Mouse (Mus musculus): ENCODE data around the gene Olfr560. TPM values are rescaled to one million over a fixed set of nuclear protein-coding genes. Genes with fewer than 3 reads are reported as not detected.

The Olfr560 gene
- not detected for polyA plus RNA-seq (2014; fragmentation: Illumina TruSeq; extraction: RNeasy Lipid Tissue Mini Kit (QIAGEN cat#74804); ENCODE audit: low read depth, low replicate concordance)

GRCm38 (mm10) chr7:102759266-102759665 lies at the start of gene Olfr560, which contains the start of gene Olfr78:
Gene Olfr560, minus strand, starts transcription at chr7:102759366.
Gene Olfr78, minus strand, starts transcription at chr7:102759471.

DNA sequence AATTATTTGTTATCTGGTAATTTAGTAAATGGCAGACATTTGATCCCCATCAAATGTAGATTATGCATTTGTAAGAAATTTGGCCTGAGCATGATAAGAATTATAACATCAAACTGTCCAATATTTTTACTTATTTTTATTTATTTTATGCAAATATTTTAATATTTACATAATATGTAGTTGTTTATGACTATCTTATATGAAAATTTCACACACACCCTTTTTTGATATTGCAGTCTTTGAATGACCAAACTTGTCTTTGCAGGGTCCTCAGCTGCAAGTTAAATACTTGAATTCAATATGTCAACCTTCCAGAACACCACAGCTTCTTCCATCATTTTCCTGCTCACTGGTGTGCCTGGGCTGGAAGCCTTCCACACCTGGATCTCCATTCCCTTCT lies 44.0 kb upstream of the Olfr560 start, which contains the start of gene Olfr564:
Gene Olfr564 (plus strand): TSS at position 301 of the 400 bp plus-strand sequence.

DNA sequence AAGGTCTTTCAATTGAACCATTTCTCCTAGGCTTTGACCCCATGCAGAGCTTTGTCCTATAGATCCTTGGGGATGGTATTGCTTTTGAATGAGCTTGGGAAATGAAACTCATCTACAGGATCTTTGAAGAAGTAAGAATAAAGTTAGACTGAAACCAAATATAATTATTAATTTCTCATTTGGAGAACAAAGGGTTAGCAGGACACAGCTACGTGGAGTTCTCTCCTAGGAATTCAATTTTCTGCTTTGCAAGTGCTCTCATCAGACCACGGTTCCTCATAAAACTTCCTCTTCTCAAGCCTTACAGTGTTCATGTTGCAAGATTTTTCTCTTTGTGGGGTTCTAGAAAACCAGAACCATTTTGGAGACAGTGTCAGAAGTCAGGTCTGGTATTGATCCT lies 11.8 kb upstream of the Olfr560 start, which contains the start of gene Olfr561:
Gene Olfr561 (plus strand): TSS at position 301 of the 400 bp plus-strand sequence.

GRCm38 (mm10) chr7:102727391-102727790 lies 31.8 kb downstream of the Olfr560 start, which contains the start of gene Olfr559:
Gene Olfr559, minus strand, starts transcription at chr7:102727491.

GRCm38 (mm10) chr7:102718970-102719369 lies 40.2 kb downstream of the Olfr560 start, which contains the start of gene Olfr33:
Gene Olfr33, minus strand, starts transcription at chr7:102719070.

DNA sequence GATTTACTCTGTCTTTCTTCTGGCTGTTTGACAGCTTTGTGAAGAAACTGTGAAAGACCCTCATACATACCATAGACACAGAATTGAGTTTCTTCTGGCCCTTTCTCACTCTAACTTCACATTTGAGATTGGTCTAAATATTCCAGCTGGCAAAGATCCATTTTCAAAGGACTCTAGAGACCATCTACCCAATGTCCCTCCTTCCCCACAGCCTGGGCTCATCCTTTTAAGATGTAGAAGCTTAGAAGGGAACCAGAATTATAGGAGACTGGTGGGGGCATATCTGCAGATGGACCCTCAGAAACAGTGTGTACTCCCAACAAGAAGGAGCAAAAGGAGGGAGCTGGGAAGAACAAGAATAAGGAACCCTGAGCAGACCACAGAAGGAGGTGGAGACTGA lies 57.3 kb downstream of the Olfr560 start, which contains the start of gene Olfr558:
Gene Olfr558 (plus strand): TSS at position 301 of the 400 bp plus-strand sequence.

Other genes with a start within 250 kb of the Olfr560 start
- gene Olfr547, start 224.6 kb downstream of the Olfr560 start, polyA plus RNA-seq (2014; fragmentation: Illumina TruSeq; extraction: RNeasy Lipid Tissue Mini Kit (QIAGEN cat#74804); ENCODE audit: low read depth, low replicate concordance): not detected
- not detected for gene Olfr548-ps1, start 218.5 kb downstream of the Olfr560 start, polyA plus RNA-seq (2014; fragmentation: Illumina TruSeq; extraction: RNeasy Lipid Tissue Mini Kit (QIAGEN cat#74804); ENCODE audit: low read depth, low replicate concordance)
- not detected for gene Olfr549, start 209.5 kb downstream of the Olfr560 start, polyA plus RNA-seq (2014; fragmentation: Illumina TruSeq; extraction: RNeasy Lipid Tissue Mini Kit (QIAGEN cat#74804); ENCODE audit: low read depth, low replicate concordance)
- gene Trim21, start 193.9 kb downstream of the Olfr560 start, polyA plus RNA-seq (2014; fragmentation: Illumina TruSeq; extraction: RNeasy Lipid Tissue Mini Kit (QIAGEN cat#74804); ENCODE audit: low read depth, low replicate concordance): 1.1 TPM
- gene Olfr550, start 187.9 kb downstream of the Olfr560 start, polyA plus RNA-seq (2014; fragmentation: Illumina TruSeq; extraction: RNeasy Lipid Tissue Mini Kit (QIAGEN cat#74804); ENCODE audit: low read depth, low replicate concordance): not detected
- gene Olfr551, start 167.5 kb downstream of the Olfr560 start, polyA plus RNA-seq (2014; fragmentation: Illumina TruSeq; extraction: RNeasy Lipid Tissue Mini Kit (QIAGEN cat#74804); ENCODE audit: low read depth, low replicate concordance): not detected
- not detected for gene Olfr552, start 161.6 kb downstream of the Olfr560 start, polyA plus RNA-seq (2014; fragmentation: Illumina TruSeq; extraction: RNeasy Lipid Tissue Mini Kit (QIAGEN cat#74804); ENCODE audit: low read depth, low replicate concordance)
- gene Olfr553, start 141.1 kb downstream of the Olfr560 start, polyA plus RNA-seq (2014; fragmentation: Illumina TruSeq; extraction: RNeasy Lipid Tissue Mini Kit (QIAGEN cat#74804); ENCODE audit: low read depth, low replicate concordance): not detected
- gene Olfr554, start 120.9 kb downstream of the Olfr560 start, polyA plus RNA-seq (2014; fragmentation: Illumina TruSeq; extraction: RNeasy Lipid Tissue Mini Kit (QIAGEN cat#74804); ENCODE audit: low read depth, low replicate concordance): not detected
- gene Olfr555, start 100.5 kb downstream of the Olfr560 start, polyA plus RNA-seq (2014; fragmentation: Illumina TruSeq; extraction: RNeasy Lipid Tissue Mini Kit (QIAGEN cat#74804); ENCODE audit: low read depth, low replicate concordance): not detected
- not detected for gene Olfr556, start 94.5 kb downstream of the Olfr560 start, polyA plus RNA-seq (2014; fragmentation: Illumina TruSeq; extraction: RNeasy Lipid Tissue Mini Kit (QIAGEN cat#74804); ENCODE audit: low read depth, low replicate concordance)
- gene Trim68, start 72.0 kb downstream of the Olfr560 start, polyA plus RNA-seq (2014; fragmentation: Illumina TruSeq; extraction: RNeasy Lipid Tissue Mini Kit (QIAGEN cat#74804); ENCODE audit: low read depth, low replicate concordance): 5.6 TPM
- not detected for gene Olfr557, start 63.5 kb downstream of the Olfr560 start, polyA plus RNA-seq (2014; fragmentation: Illumina TruSeq; extraction: RNeasy Lipid Tissue Mini Kit (QIAGEN cat#74804); ENCODE audit: low read depth, low replicate concordance)
- gene Olfr558, start 57.2 kb downstream of the Olfr560 start, polyA plus RNA-seq (2014; fragmentation: Illumina TruSeq; extraction: RNeasy Lipid Tissue Mini Kit (QIAGEN cat#74804); ENCODE audit: low read depth, low replicate concordance): 0.48 TPM
- gene Olfr33, start 40.3 kb downstream of the Olfr560 start, polyA plus RNA-seq (2014; fragmentation: Illumina TruSeq; extraction: RNeasy Lipid Tissue Mini Kit (QIAGEN cat#74804); ENCODE audit: low read depth, low replicate concordance): 0.08 TPM
- gene Olfr559, start 31.9 kb downstream of the Olfr560 start, polyA plus RNA-seq (2014; fragmentation: Illumina TruSeq; extraction: RNeasy Lipid Tissue Mini Kit (QIAGEN cat#74804); ENCODE audit: low read depth, low replicate concordance): not detected
- 0.34 TPM for gene Olfr78, start 105 bp upstream of the Olfr560 start, polyA plus RNA-seq (2014; fragmentation: Illumina TruSeq; extraction: RNeasy Lipid Tissue Mini Kit (QIAGEN cat#74804); ENCODE audit: low read depth, low replicate concordance)
- gene Olfr561, start 11.9 kb upstream of the Olfr560 start, polyA plus RNA-seq (2014; fragmentation: Illumina TruSeq; extraction: RNeasy Lipid Tissue Mini Kit (QIAGEN cat#74804); ENCODE audit: low read depth, low replicate concordance): not detected
- not detected for gene Olfr564, start 44.1 kb upstream of the Olfr560 start, polyA plus RNA-seq (2014; fragmentation: Illumina TruSeq; extraction: RNeasy Lipid Tissue Mini Kit (QIAGEN cat#74804); ENCODE audit: low read depth, low replicate concordance)
- not detected for gene Olfr566, start 99.4 kb upstream of the Olfr560 start, polyA plus RNA-seq (2014; fragmentation: Illumina TruSeq; extraction: RNeasy Lipid Tissue Mini Kit (QIAGEN cat#74804); ENCODE audit: low read depth, low replicate concordance)
- 0.24 TPM for gene Olfr568, start 117.8 kb upstream of the Olfr560 start, polyA plus RNA-seq (2014; fragmentation: Illumina TruSeq; extraction: RNeasy Lipid Tissue Mini Kit (QIAGEN cat#74804); ENCODE audit: low read depth, low replicate concordance)
- gene Olfr569, start 131.5 kb upstream of the Olfr560 start, polyA plus RNA-seq (2014; fragmentation: Illumina TruSeq; extraction: RNeasy Lipid Tissue Mini Kit (QIAGEN cat#74804); ENCODE audit: low read depth, low replicate concordance): not detected
- gene Olfr570, start 135.2 kb upstream of the Olfr560 start, polyA plus RNA-seq (2014; fragmentation: Illumina TruSeq; extraction: RNeasy Lipid Tissue Mini Kit (QIAGEN cat#74804); ENCODE audit: low read depth, low replicate concordance): not detected
- not detected for gene Olfr571, start 158.2 kb upstream of the Olfr560 start, polyA plus RNA-seq (2014; fragmentation: Illumina TruSeq; extraction: RNeasy Lipid Tissue Mini Kit (QIAGEN cat#74804); ENCODE audit: low read depth, low replicate concordance)
- not detected for gene Olfr572, start 165.0 kb upstream of the Olfr560 start, polyA plus RNA-seq (2014; fragmentation: Illumina TruSeq; extraction: RNeasy Lipid Tissue Mini Kit (QIAGEN cat#74804); ENCODE audit: low read depth, low replicate concordance)
- gene Olfr573-ps1, start 183.2 kb upstream of the Olfr560 start, polyA plus RNA-seq (2014; fragmentation: Illumina TruSeq; extraction: RNeasy Lipid Tissue Mini Kit (QIAGEN cat#74804); ENCODE audit: low read depth, low replicate concordance): not detected
- gene Olfr574, start 189.1 kb upstream of the Olfr560 start, polyA plus RNA-seq (2014; fragmentation: Illumina TruSeq; extraction: RNeasy Lipid Tissue Mini Kit (QIAGEN cat#74804); ENCODE audit: low read depth, low replicate concordance): not detected
- gene Olfr575, start 199.4 kb upstream of the Olfr560 start, polyA plus RNA-seq (2014; fragmentation: Illumina TruSeq; extraction: RNeasy Lipid Tissue Mini Kit (QIAGEN cat#74804); ENCODE audit: low read depth, low replicate concordance): not detected
- gene Olfr576, start 203.3 kb upstream of the Olfr560 start, polyA plus RNA-seq (2014; fragmentation: Illumina TruSeq; extraction: RNeasy Lipid Tissue Mini Kit (QIAGEN cat#74804); ENCODE audit: low read depth, low replicate concordance): not detected
- not detected for gene Olfr577, start 216.6 kb upstream of the Olfr560 start, polyA plus RNA-seq (2014; fragmentation: Illumina TruSeq; extraction: RNeasy Lipid Tissue Mini Kit (QIAGEN cat#74804); ENCODE audit: low read depth, low replicate concordance)
- not detected for gene Olfr578, start 230.0 kb upstream of the Olfr560 start, polyA plus RNA-seq (2014; fragmentation: Illumina TruSeq; extraction: RNeasy Lipid Tissue Mini Kit (QIAGEN cat#74804); ENCODE audit: low read depth, low replicate concordance)

Measured in testis, adult 10 weeks (tissue).